Mouse (Mus musculus) embryonic fibroblast, embryonic 13.5 days (primary cell): ENCODE results near the gene Amz1.

Source experiments
- CTCF ChIP-seq: IDR thresholded peaks from 2 replicates; pipeline ENCODE4 v1.5.1; 2011; ENCODE audit warnings: mild to moderate bottlenecking, control low read depth, low read length, moderate library complexity, borderline replicate concordance; ENCODE audit not compliant: insufficient read depth
- POLR2A ChIP-seq: IDR thresholded peaks from 2 replicates; pipeline ENCODE4 v1.6.1; 2011; ENCODE audit warnings: low read depth, mild to moderate bottlenecking, control low read depth, low read length, moderate library complexity

DNA sequence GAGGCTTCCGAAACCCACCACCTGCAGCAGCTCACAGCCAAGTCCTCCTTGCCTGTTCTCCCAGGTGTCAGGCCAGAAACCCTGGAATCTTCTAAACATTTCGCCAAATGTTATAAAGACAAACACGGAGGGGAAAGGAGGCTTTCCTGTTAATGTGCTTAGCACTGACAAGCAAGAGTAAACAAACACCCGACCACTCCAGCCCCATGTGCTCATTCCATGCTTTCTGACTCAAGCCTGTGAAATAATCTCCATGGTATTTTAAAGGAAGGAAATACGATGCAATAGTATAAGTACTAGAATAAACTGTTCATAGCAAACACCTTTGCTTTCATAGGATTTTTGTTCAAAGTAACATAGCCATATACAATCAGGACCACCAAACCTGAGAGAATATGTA lies 68.3 kb downstream of the Amz1 start:
- TF ChIP-seq CTCF (no peak), POLR2A (no peak)
